Mouse (Mus musculus) thymus, postnatal 4 days (tissue): ENCODE data around the gene Prkab2.
A peak's percentile ranks its signal among the peaks of the same experiment; 100 is the strongest.

Experiments
- DNase-seq: peaks from one replicate; pipeline ENCODE4 v3.0.0; 2021

Prkab2 gene

DNA sequence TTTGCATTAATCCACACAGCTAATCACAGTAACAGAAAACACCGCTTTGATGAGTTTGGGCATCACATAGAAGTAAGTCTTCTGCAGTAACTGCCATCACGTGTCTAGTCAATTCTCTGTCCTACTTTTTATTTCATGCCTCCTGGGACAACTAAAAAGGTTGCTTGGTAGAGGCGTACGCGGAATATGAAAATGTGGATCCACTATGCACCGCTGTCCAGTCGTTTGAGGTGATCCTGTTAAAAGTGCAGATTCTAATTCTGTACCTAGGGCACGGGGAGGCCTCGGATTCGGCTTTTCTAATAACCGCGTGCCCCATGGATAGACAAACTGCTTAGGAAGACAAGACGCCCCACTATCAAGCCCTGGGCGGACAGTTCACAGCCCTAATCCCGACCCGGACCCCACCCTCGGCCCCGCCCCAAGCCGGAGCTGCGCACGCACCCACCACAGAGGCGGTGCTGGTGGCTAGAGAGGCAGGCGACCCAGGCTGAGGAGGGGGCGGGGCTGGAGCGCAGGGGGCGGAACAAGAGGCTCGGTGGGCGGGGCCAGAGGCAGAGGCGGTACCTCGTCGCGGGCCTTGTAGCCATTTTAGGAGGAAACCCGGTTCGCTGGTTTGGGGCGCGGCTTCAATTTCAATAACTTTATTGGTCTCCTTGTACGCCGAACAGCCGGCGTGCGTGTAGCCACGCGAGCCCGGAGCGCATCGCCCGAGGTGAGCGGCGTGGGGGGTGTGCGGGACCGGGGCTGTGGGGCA is at the start of gene Prkab2:
Gene Prkab2, plus strand, starts transcription at position 539 of the 757 bp plus-strand sequence.
- DNase-seq, result peak; percentile 100

DNA sequence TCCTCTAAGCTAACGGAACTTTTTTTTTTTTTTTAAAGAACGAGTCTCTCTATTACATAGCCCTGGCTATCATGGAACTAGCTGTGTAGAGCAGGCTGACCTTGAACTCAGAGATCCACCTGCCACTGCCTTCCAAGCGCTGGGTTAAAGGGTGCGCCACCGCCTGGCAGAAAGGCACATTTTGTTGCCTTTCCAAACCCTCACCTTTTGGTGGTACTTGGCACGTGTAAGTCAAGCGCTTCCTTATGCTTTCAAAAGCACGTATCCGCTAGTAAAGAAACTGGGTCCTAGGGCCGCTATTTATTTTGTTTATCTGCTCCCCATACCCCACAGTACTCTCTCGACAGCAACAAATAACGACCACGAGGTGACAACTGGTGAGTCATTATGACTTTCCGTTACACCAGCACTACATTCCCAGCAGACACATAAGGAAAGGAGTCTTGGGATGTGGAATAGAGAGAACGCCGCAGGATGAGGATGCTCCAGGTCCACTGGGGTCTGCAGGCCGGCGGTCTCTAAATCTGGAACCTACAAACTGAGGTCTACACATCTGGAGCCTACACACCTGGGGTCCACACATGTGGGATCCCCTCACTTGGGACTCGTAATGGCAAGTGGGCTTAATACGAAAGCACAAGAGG is 48.7 kb upstream of the Prkab2 start:
- peak; percentile 84 for DNase-seq

DNA sequence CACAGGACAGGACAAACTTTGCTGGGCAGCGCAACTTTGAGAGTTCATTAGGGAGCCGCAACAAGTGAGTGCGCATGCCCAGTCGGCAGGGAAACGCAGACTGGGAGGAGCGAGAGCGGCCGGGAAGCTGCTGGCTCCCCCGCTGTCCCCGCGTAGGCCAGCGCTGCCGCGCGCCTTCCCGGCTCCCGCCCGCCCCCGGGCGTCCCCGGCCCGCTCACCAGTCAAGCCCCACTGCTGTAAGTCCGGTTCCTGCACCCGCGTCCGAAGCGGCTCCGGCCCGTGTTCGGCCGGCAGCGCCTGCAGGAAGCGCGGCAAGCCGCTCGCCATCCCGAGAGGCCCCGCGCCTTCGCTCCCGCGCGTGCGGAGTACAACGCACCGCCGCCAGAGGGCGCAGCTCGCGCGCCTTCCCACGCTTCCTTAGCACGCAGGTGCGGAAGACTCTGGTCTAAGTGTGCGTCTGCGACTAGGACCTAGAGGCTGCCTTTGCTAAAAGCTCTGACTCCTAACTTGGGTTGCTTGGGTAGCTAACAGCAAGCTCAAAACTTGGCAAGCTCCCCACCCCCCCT is 48.1 kb upstream of the Prkab2 start, which contains the start of gene Chd1l:
Gene Chd1l, minus strand, starts transcription at position 359 of the 566 bp plus-strand sequence.
- peak; percentile 96 for DNase-seq

- DNase-seq, result no peak
These were observed 47.0 kb upstream of the Prkab2 start for GRCm38 (mm10) chr3:97611021-97611420.

- DNase-seq, result no peak
These were observed 42.8 kb upstream of the Prkab2 start for GRCm38 (mm10) chr3:97615154-97615553.

DNA sequence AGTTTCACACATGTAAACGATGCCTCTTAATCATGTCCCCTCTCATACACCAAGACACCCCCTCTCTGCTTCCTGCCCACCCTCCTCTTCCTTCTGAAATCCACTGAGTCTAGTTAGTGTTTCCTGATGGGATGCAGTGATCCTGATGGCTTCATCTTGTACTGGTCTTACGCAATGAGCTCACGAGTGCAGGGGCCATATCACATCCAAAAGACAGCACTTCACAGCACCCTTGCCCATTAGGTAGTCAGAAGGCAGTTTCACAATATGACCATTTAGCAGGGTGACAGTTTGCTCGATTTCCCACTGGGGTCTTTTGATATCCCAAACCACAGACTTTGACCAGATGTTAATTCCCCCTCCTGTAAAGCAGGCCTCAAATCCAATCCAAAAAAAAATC is 42.1 kb upstream of the Prkab2 start:
- DNase-seq, result no peak

- no peak for DNase-seq
These were observed 40.7 kb upstream of the Prkab2 start for GRCm38 (mm10) chr3:97617091-97617825.

DNA sequence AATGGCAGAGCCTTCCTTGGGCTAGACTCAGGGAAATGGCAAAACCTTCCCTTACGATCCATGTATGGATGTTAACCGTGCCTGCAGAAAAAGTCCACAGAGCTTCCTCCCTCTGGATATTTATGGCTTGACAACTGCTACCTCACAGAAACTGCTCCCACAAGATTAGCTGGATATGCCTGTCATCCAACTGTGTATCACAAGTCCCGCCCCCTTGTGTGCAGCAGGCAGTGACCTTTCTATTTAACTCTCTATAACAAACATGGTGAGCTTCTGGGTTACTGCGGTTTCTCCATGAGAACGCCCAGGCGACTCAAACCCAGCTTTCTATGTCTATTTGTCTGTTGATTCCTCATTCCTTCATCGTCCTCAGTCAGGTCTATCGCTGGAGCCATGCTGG is 40.1 kb upstream of the Prkab2 start:
- DNase-seq, result no peak

DNA sequence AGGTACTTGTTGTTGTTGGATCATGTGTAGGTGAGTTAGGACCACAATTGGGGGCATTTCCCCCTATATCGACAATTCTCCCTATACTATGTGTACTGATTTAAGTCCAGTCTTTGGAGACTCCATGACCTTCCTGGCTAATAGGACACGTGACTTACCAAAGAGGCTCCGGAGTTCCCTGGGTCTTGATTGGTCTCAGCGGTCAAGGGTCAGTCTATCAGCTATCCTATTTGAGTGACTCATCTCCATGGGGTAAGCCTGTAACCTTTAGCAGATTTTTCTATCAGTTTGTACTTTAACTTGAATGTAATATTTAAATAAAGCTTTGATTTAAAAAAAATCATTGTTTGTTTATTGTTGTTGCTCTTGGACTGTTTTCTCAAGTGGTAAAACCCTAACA is 37.3 kb upstream of the Prkab2 start:
- no peak for DNase-seq

DNA sequence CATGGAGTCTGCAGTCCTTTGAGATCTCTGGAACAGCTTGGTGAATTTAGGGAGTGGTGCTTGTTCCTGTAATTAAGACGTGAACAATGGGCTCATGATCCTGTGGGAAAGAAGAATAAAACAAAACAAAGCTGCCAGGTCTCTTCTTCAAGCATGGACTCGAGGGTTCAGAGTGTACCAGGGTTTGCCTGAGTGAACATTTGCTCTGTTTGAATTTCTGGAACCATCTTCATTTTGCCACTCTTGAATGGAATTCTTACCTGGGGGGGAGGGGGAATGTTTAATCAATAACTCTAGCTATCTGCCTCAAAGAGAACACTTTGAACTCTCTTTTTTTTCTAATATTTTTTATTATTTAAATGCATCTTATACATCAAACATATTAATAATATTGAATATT is 33.4 kb upstream of the Prkab2 start:
- DNase-seq, result no peak

GRCm38 (mm10) chr3:97627893-97628292 is 30.1 kb upstream of the Prkab2 start:
- no peak for DNase-seq

DNA sequence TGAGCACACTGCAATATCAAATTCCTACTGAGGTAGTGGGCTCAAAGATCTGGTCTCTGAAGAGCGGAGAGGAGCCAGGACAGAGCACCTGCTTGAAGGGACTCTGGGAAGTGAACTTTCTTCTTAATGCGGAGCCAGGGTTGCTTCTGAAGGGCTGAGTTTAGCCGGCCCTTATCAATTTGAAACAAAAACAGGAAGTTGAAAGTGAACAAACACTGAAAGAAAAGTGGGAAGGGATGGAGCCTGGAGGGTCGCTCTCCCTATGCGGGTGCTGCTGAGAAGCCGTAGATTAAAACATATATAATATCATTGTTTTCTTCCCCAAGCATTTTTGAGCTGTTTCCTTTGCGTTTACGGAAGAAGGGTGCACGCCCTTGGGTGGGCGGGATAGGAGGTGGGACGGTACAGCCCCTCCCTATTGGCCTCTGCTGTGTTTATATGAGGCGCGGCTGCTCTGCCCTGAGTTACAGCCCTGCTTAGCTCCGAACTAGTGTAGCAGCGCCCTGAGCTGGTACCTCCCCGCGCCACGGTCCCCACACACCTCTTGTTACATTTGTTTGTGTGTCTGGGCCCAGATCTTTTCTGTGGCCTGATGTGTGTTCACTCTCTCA is 29.5 kb upstream of the Prkab2 start, which contains the start of gene Fmo5:
Gene Fmo5, plus strand, starts transcription at position 414 of the 611 bp plus-strand sequence.
- DNase-seq, result peak; percentile 82

GRCm38 (mm10) chr3:97629941-97630340 is 28.1 kb upstream of the Prkab2 start:
- DNase-seq, result no peak

GRCm38 (mm10) chr3:97630746-97631145 is 27.2 kb upstream of the Prkab2 start:
- no peak for DNase-seq

DNA sequence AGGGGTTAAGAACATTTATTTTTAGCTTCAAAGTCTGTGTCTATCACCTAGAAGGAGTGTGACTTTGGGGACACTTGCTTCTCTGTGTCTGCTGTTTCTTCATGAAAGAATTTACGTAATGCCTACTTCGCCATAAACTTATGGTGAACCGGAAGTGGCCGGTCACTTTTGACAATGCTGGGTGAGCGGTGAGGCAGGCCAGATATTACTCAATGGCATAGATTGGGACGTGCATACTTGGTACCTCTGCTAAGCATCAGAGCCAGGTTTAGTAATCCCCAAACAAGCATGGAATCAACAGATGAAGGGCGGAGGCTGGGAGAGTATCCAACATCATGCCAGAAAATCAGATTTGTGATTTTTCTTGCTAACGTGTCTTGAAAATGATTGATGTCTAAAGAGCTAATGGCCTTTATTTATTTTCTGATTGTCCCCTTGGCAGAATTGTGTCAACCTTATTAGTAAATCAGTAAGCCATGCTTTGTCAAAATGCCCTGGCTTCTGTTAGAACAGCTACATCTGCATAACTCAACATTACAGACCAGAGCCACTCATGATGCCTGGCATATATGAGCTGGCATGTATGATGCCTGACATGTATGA is 26.6 kb upstream of the Prkab2 start:
- no peak for DNase-seq

DNA sequence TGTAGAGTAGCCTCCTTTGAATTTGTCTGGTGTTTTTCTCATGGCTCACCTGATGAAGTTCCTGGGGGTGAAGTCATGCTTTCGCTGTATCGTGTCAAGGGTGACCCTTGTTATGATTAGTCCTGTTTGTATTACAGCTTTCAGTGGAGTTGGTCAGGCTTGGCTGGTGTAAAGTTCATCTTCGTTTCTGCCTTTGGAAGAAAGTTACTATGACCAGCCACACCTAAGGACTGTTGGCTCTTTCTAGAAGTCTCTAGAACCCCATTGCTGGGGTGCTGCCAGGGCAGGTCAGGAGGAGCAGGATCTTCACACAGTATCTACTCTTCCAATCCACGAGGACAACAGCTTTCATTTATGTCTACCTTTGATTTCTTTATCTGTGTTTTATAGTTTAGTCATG is 24.5 kb upstream of the Prkab2 start:
- no peak for DNase-seq

DNA sequence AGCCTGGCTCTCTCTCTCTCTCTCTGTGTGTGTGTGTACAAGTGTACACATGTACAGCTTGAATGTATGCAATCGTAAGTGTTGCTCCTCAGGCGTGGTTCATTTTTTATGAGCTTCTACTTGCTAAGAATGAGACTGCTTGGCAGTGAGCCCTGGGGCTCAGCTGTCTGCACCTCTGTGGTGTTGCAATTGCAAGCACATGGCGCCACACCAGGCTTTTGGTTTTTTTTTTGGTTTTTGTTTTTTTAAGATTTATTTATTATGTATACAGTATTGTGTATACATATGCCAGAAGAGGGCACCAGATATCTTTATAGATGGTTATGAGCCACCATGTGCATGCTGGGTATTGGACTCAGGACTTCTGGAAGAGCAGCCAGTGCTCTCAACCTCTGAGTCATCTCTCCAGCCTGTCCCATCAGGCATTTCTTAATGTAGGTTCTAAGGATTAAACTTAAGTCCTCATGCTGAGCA is 23.7 kb upstream of the Prkab2 start:
- no peak for DNase-seq

DNA sequence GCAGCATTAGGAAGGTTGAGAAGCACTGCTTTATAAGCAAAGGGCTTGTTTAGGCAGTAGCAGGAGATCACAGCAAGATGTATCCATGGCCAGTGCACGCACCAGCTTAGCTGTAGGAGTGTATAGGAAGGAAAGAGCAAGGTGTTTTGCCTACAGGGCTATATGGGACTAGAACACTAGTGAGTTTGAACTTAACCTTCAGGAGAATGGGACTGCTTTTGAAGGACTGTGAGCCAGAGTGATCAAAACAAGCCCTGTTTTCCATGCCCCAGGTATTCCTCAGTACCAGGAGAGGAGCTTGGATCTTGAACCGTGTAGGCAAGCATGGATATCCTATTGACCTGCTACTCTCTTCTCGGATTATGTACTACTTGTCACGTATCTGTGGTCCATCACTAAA is 16.6 kb upstream of the Prkab2 start:
- no peak for DNase-seq

DNA sequence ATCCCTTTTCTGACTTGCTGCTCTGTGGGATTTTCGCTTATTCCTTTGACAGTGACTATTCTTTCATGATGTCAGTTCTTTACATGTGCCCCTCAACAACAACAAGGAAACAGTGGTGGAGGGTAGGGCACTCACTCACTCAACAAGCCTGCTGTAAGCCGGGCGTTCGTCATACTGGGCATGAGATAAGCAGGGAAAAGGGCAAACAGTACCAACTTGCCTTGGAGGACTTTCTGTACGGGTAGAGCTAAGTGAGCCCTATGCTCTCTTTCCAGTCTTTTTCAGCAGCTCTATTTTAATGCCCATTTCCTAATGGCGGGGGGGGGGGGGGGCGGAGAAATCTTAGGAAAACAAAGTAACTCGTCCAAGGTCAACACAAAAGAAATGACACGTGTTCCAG is 16.0 kb upstream of the Prkab2 start:
- no peak for DNase-seq

DNA sequence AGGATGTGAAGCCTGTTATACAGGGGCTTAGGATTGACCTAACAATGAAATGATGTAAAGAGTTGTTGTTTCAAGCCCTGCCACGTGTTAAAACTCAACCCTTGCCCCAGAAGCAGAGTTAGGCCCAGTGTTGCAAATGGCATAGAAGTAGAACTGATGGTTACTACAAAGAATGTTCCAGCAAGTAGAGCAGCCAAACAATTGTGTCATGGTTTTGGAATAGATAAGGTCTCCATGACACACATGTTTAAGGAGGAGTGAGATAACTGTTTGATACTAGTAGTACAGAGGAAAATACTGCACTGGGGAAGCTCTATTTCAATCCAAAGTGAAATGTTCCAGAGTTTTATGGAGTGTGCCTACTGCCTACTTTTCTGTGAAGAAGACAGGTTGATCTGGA is 9.5 kb upstream of the Prkab2 start:
- no peak for DNase-seq

GRCm38 (mm10) chr3:97649022-97649421 is 9.0 kb upstream of the Prkab2 start:
- DNase-seq, result no peak

- DNase-seq, result no peak
These were observed 8.5 kb upstream of the Prkab2 start for GRCm38 (mm10) chr3:97649469-97649868.
